Mouse (Mus musculus) splenic B cell, adult 2 months (primary cell): ENCODE data around the gene Rxrg.
A peak's percentile ranks its signal among the peaks of the same experiment; 100 is the strongest.

Experiments used
- DNase-seq: peaks from one replicate; pipeline ENCODE4 v3.0.0-alpha.2; 2011; ENCODE audit warnings: low read depth, low spot score
- H3K27me3 ChIP-seq: 2 replicates; pipeline ENCODE4 v1.6.1; 2012; ENCODE audit warnings: mild to moderate bottlenecking, low read length, moderate library complexity, mixed read lengths; ENCODE audit not compliant: control insufficient read depth, poor library complexity, insufficient read depth, severe bottlenecking
- H3K36me3 ChIP-seq: 2 replicates; pipeline ENCODE4 v1.6.1; 2012; ENCODE audit warnings: mild to moderate bottlenecking, low read length, moderate library complexity, mixed read lengths; ENCODE audit not compliant: control insufficient read depth, poor library complexity, insufficient read depth, severe bottlenecking

Rxrg gene

GRCm38 (mm10) chr1:167620206-167620795 lies 22.1 kb downstream of the Rxrg start:
- DNase-seq: no peak
- Histone ChIP-seq H3K27me3 (no peaks in the 10 kb centered on the region), H3K36me3 (no peaks in the 10 kb centered on the region)

- H3K27me3 ChIP-seq: no peaks in the 10 kb centered on the region
- no peak for DNase-seq
- H3K36me3 ChIP-seq: no peaks in the 10 kb centered on the region
Measured at GRCm38 (mm10) chr1:167625098-167625497, 26.9 kb downstream of the Rxrg start.

GRCm38 (mm10) chr1:167631765-167632164 lies 33.6 kb downstream of the Rxrg start:
- DNase-seq: no peak
- no peaks in the 10 kb centered on the region for H3K36me3 ChIP-seq
- no peaks in the 10 kb centered on the region for H3K27me3 ChIP-seq

- DNase-seq: no peak
- no peaks in the 10 kb centered on the region for H3K27me3 ChIP-seq
- no peaks in the 10 kb centered on the region for H3K36me3 ChIP-seq
Measured at GRCm38 (mm10) chr1:167635702-167636101, 37.5 kb downstream of the Rxrg start.

GRCm38 (mm10) chr1:167636948-167637347 lies 38.8 kb downstream of the Rxrg start:
- peak; percentile 49 for DNase-seq
- H3K27me3 ChIP-seq: no peaks in the 10 kb centered on the region
- H3K36me3 ChIP-seq: no peaks in the 10 kb centered on the region

- Histone ChIP-seq H3K27me3 (no peaks in the 10 kb centered on the region), H3K36me3 (no peaks in the 10 kb centered on the region)
- DNase-seq: no peak
Measured at GRCm38 (mm10) chr1:167638053-167638452, 39.9 kb downstream of the Rxrg start.

GRCm38 (mm10) chr1:167638901-167639300 lies 40.7 kb downstream of the Rxrg start:
- H3K36me3 ChIP-seq: no peaks in the 10 kb centered on the region
- no peaks in the 10 kb centered on the region for H3K27me3 ChIP-seq
- no peak for DNase-seq

GRCm38 (mm10) chr1:167644866-167645537 lies 46.8 kb downstream of the Rxrg start:
- peak; percentile 11 for DNase-seq
- Histone ChIP-seq H3K27me3 (no peaks in the 10 kb centered on the region), H3K36me3 (no peaks in the 10 kb centered on the region)

- Histone ChIP-seq H3K27me3 (no peaks in the 10 kb centered on the region; the same call in 1 of the 2 replicates), H3K36me3 (no peaks in the 10 kb centered on the region)
- DNase-seq: no peak
Measured at GRCm38 (mm10) chr1:167648670-167649069, 50.5 kb downstream of the Rxrg start.

- no peaks in the 10 kb centered on the region for H3K36me3 ChIP-seq
- H3K27me3 ChIP-seq: no peaks in the 10 kb centered on the region; the same call in 1 of the 2 replicates
- no peak for DNase-seq
Measured at GRCm38 (mm10) chr1:167649122-167649633, 51.0 kb downstream of the Rxrg start.

- Histone ChIP-seq H3K27me3 (no peaks in the 10 kb centered on the region; the same call in 1 of the 2 replicates), H3K36me3 (no peaks in the 10 kb centered on the region)
- no peak for DNase-seq
Measured at GRCm38 (mm10) chr1:167652336-167652735, 54.2 kb downstream of the Rxrg start.

- H3K36me3 ChIP-seq: no peaks in the 10 kb centered on the region
- DNase-seq: no peak
- no peaks in the 10 kb centered on the region for H3K27me3 ChIP-seq
Measured at GRCm38 (mm10) chr1:167659065-167659464, 60.9 kb downstream of the Rxrg start.

- no peak for DNase-seq
- H3K36me3 ChIP-seq: no peaks in the 10 kb centered on the region
- H3K27me3 ChIP-seq: no peaks in the 10 kb centered on the region
Measured at GRCm38 (mm10) chr1:167660521-167661101, 62.4 kb downstream of the Rxrg start.

- H3K36me3 ChIP-seq: no peaks in the 10 kb centered on the region
- no peaks in the 10 kb centered on the region for H3K27me3 ChIP-seq
- no peak for DNase-seq
Measured at GRCm38 (mm10) chr1:167661123-167661522, 62.9 kb downstream of the Rxrg start.

GRCm38 (mm10) chr1:167663136-167663535 lies 65.0 kb downstream of the Rxrg start:
- DNase-seq: no peak
- H3K27me3 ChIP-seq: no peaks in the 10 kb centered on the region
- no peaks in the 10 kb centered on the region for H3K36me3 ChIP-seq
